Mouse (Mus musculus): ENCODE data around the gene Dnm2.
A peak's percentile ranks its signal among the peaks of the same experiment; 100 is the strongest.

GRCm38 (mm10) chr9:21545351-21545915 lies 120.7 kb downstream of the Dnm2 start:
- TF ChIP-seq CTCF (IDR thresholded peaks at IDR 0.05; ENCODE audit: low read depth, low read length) (no peak), POLR2A (IDR thresholded peaks at IDR 0.05; ENCODE audit: insufficient read depth, low read length) (peak; percentile 57)
